Mouse (Mus musculus) liver, embryonic 14.5 days (tissue): Measurements from ENCODE around the gene Plxnd1.

Experiments used
- CTCF ChIP-seq: IDR thresholded peaks from 2 replicates; pipeline ENCODE4 v1.5.1; 2016; ENCODE audit warnings: antibody characterized with exemption, low read depth, control low read depth
- EP300 ChIP-seq: IDR thresholded peaks from 2 replicates; pipeline ENCODE4 v1.6.1; 2016; ENCODE audit warnings: antibody characterized with exemption, low read depth

DNA sequence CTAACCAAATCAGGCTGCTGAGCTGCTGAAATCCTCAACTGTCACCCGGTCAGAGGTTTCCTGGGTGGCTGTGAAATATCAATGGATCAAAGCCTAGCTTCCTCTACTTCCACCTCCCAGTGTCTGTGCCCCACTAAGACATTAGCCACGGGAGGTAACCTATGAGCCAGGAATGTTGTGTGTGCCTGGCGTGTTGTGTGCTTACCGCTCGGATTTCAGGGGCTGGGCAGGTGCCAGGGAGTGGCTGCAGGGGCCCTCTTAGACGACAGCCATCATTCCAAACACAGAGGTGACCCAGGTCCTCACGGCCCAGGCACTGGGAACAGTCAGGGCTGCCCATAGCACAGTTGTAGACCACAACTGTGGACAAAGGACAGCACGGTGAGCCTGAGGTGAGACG is 25.7 kb downstream of the Plxnd1 start:
- TF ChIP-seq CTCF (no peak), EP300 (no peak)
